Mouse (Mus musculus) thymus, postnatal 4 days (tissue): ENCODE measurements around the gene Tram2.

Experiments used
- DNase-seq: peaks from one replicate; pipeline ENCODE4 v3.0.0; 2021

Gene Tram2

GRCm38 (mm10) chr1:21008891-21009290 is 70.1 kb downstream of the Tram2 start:
- peak; percentile 39 for DNase-seq

- no peak for DNase-seq
These were observed 70.9 kb downstream of the Tram2 start for GRCm38 (mm10) chr1:21007941-21008701.

GRCm38 (mm10) chr1:21006775-21007174 is 72.3 kb downstream of the Tram2 start:
- DNase-seq: no peak

GRCm38 (mm10) chr1:21004596-21004995 is 74.4 kb downstream of the Tram2 start:
- peak; percentile 49 for DNase-seq

GRCm38 (mm10) chr1:21002246-21003142 is 76.5 kb downstream of the Tram2 start:
- DNase-seq: peak; percentile 10

GRCm38 (mm10) chr1:20997881-20998389 is 81.1 kb downstream of the Tram2 start:
- DNase-seq: peak; percentile 7

- DNase-seq: peak; percentile 6
These were observed 81.7 kb downstream of the Tram2 start for GRCm38 (mm10) chr1:20997328-20997689.

- peak; percentile 20 for DNase-seq
These were observed 82.3 kb downstream of the Tram2 start for GRCm38 (mm10) chr1:20996603-20997327.

GRCm38 (mm10) chr1:20995331-20995986 is 83.6 kb downstream of the Tram2 start:
- peak; percentile 45 for DNase-seq

GRCm38 (mm10) chr1:20994338-20994737 is 84.7 kb downstream of the Tram2 start:
- peak; percentile 4 for DNase-seq

- DNase-seq: peak; percentile 5
These were observed 85.3 kb downstream of the Tram2 start for GRCm38 (mm10) chr1:20993690-20994089.

GRCm38 (mm10) chr1:20989461-20990083 is 89.5 kb downstream of the Tram2 start:
- DNase-seq: no peak

GRCm38 (mm10) chr1:20986378-20987056 is 92.5 kb downstream of the Tram2 start:
- DNase-seq: no peak

GRCm38 (mm10) chr1:20984582-20984981 is 94.4 kb downstream of the Tram2 start:
- DNase-seq: no peak

- no peak for DNase-seq
These were observed 94.9 kb downstream of the Tram2 start for GRCm38 (mm10) chr1:20984103-20984502.

GRCm38 (mm10) chr1:20981764-20982163 is 97.3 kb downstream of the Tram2 start:
- no peak for DNase-seq

GRCm38 (mm10) chr1:20980553-20980952 is 98.5 kb downstream of the Tram2 start:
- no peak for DNase-seq

GRCm38 (mm10) chr1:20974341-20975135 is 104.5 kb downstream of the Tram2 start:
- no peak for DNase-seq

GRCm38 (mm10) chr1:20973389-20973788 is 105.6 kb downstream of the Tram2 start:
- DNase-seq: no peak

- no peak for DNase-seq
These were observed 109.4 kb downstream of the Tram2 start for GRCm38 (mm10) chr1:20969642-20970041.
